Mouse (Mus musculus) myocyte (in vitro differentiated cells): ENCODE results near the gene Fev.

Source experiments
- CEBPB ChIP-seq: IDR thresholded peaks from 2 replicates; pipeline ENCODE4 v1.6.1; 2011; ENCODE audit warnings: mild to moderate bottlenecking, moderate library complexity; ENCODE audit not compliant: poor library complexity, insufficient read depth, severe bottlenecking
- MYOG ChIP-seq, 3 experiments: IDR thresholded peaks; one replicate each; pipeline ENCODE4 v1.6.1; 2011; ENCODE audit warnings: control low read depth in 2 of 3, low read depth in 2 of 3, mild to moderate bottlenecking in 2 of 3; ENCODE audit not compliant: insufficient read length in 2 of 3, control insufficient read depth in 1 of 3, insufficient read depth in 1 of 3
- POLR2A ChIP-seq: IDR thresholded peaks from one replicate; pipeline ENCODE4 v1.6.1; 2011; ENCODE audit warnings: low read depth, mild to moderate bottlenecking, control low read depth, moderate library complexity; ENCODE audit not compliant: insufficient read length
- TCF12 ChIP-seq: IDR thresholded peaks from one replicate; pipeline ENCODE4 v1.6.1; 2011; ENCODE audit warnings: mild to moderate bottlenecking, control low read depth; ENCODE audit not compliant: poor library complexity, insufficient read depth, severe bottlenecking
- USF1 ChIP-seq: IDR thresholded peaks from one replicate; pipeline ENCODE4 v1.6.1; 2011; ENCODE audit warnings: low read depth, mild to moderate bottlenecking, control low read depth, moderate library complexity

- TF ChIP-seq TCF12 (no peak), POLR2A (no peak), MYOG (IDR thresholded peaks at IDR 0.05; ENCODE audit: control insufficient read depth in 1 of 3, insufficient read depth in 1 of 3, insufficient read length in 2 of 3, low read depth in 2 of 3) (no peak), USF1 (no peak), CEBPB (no peak)
These were observed 8.1 kb upstream of the Fev start, which contains the start of gene Cryba2 for GRCm38 (mm10) chr1:74893134-74893855.
